Mouse (Mus musculus) stomach, embryonic 14.5 days (tissue): ENCODE results near the gene Prkar2a. TPM values are rescaled to one million over a fixed set of nuclear protein-coding genes. Genes with fewer than 3 reads are reported as not detected.

Source experiments
- ATAC-seq: fragments of 200-750 bp; cut with Nextera tagmentation; 2 replicates; pipeline ENCODE4 v1.8.0; 2017; ENCODE audit warnings: low read depth, moderate TSS enrichment; ENCODE audit not compliant: insufficient number of reproducible peaks, insufficient read depth, low FRiP score
- H3K27ac ChIP-seq: fragments of 300-500 bp; sonication (generic); 2 replicates; pipeline ENCODE4 v1.5.1; 2014; ENCODE audit warnings: mild to moderate bottlenecking, low read length, moderate library complexity, mixed read lengths
- H3K27me3 ChIP-seq: fragments of 300-500 bp; sonication (generic); 2 replicates; pipeline ENCODE4 v1.6.1; 2014; ENCODE audit warnings: low read length, control low read depth, mixed read lengths; ENCODE audit not compliant: control insufficient read depth, insufficient read depth
- H3K36me3 ChIP-seq: fragments of 300-500 bp; sonication (generic); 2 replicates; pipeline ENCODE4 v1.6.1; 2014; ENCODE audit warnings: mild to moderate bottlenecking, control low read depth, low read length, moderate library complexity, mixed read lengths; ENCODE audit not compliant: control insufficient read depth, insufficient read depth
- H3K4me1 ChIP-seq: fragments of 300-500 bp; sonication (generic); 2 replicates; pipeline ENCODE4 v1.6.1; 2014; ENCODE audit warnings: low read length, control low read depth, mixed read lengths; ENCODE audit not compliant: control insufficient read depth, insufficient read depth
- H3K4me2 ChIP-seq: fragments of 300-500 bp; sonication (generic); replicated peaks from 2 replicates; pipeline ENCODE4 v1.6.1; 2014; ENCODE audit warnings: low read depth, low read length, control low read depth
- H3K4me3 ChIP-seq: fragments of 300-500 bp; sonication (generic); 2 replicates; pipeline ENCODE4 v1.5.1; 2014; ENCODE audit warnings: low read depth, low read length, control low read depth
- H3K9ac ChIP-seq: fragments of 300-500 bp; sonication (generic); replicated peaks from 2 replicates; pipeline ENCODE4 v1.6.1; 2014; ENCODE audit warnings: low read depth, mild to moderate bottlenecking, control low read depth, low read length, moderate library complexity, mixed read lengths
- H3K9me3 ChIP-seq: fragments of 300-500 bp; sonication (generic); 2 replicates; pipeline ENCODE4 v1.6.1; 2016; ENCODE audit warnings: low read depth, low read length, control low read depth; ENCODE audit not compliant: control insufficient read depth
- WGBS: fragments of 180-500 bp; shearing (Covaris S2); extraction: QIAGEN DNeasy Blood & Tissue Kit; methylation state at CpG from one replicate; pipeline ENCODE4 v1.1.7; 2014; 5-methylcytosine and 5-hydroxymethylcytosine counted together
- microRNA-seq: library from miRNA; unstranded; fragments of <30 nt; microRNA quantifications from one replicate; pipeline ENCODE4, GENCODE M21; 2016
- polyA plus RNA-seq: library from polyadenylated mRNA; unstranded; fragments of >200 nt; fragmentation: Nextera tagmentation; extraction: Ambion mirVana; gene quantifications from 2 replicates; pipeline ENCODE4 v1.2.1, GENCODE M21; 2014

Prkar2a gene
- polyA plus RNA-seq, 1 experiment from 2014 or later = 33.6 TPM

DNA sequence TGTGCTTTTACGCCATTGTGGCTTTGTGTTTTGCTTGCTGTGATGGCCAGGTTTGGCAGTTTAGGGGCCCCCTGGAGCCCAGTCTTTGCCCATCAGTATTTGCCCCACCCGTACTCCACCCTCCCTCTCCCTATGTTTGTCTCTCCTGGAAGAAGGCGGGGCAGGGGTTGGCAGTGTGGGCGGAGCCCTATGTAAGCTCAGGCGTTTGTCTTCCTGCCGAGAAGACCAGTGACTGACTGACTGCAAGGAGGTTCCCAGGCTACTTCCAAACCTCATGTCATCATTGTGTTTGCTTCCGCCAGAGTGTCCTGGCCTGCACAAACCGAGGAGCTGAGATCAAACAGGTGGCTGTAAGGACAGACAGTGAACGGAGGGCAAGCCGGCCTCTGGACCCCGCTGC lies 106.6 kb downstream of the Prkar2a start:
- Histone ChIP-seq H3K9ac (no peak overlapping the region), H3K36me3 (peaks cover 33% of the 10 kb centered on the region), H3K4me3 (no peak overlapping the region), H3K4me1 (peaks cover 18% of the 10 kb centered on the region; the same call in 1 of the 2 replicates), H3K9me3 (no peaks in the 10 kb centered on the region), H3K27ac (no peak overlapping the region), H3K4me2 (peak overlapping the region; percentile 22), H3K27me3 (no peaks in the 10 kb centered on the region)
- WGBS = 30% methylated on average over 11 of the region's 11 CpGs
- peak; percentile 85 for ATAC-seq

DNA sequence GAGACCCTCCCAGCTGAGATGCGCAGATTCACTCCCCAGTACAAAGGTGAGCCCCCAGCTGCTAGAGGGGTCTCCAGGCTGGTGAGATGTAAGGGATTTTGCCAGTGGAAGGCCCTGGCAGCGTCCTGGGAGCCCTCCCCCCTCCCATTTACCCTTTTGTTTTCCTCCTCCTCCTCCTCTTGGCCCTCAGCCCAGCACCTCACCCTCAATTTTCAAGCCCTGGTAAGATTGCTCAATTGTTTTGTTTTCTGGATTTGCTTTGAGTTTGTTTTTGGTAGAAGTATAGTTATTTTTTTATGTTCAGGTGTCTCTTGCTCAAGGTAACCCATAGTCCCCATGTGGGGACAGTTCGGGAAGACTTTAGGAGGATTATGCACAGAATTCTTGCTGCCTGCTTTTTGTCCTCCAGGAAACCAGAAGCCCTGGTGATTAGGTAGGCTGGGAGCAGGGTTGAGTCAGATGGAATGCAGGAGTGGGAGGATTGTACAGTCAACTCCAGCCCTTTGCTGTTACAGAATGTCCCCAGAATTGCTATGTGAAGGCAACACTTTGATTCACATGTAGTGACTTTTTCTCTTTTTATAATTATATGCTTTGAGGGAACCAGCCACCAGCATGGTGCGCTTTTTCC lies 107.4 kb downstream of the Prkar2a start:
- no peak for ATAC-seq
- Histone ChIP-seq H3K4me1 (peaks cover 18% of the 10 kb centered on the region; the same call in 1 of the 2 replicates), H3K9me3 (no peaks in the 10 kb centered on the region), H3K4me3 (no peak overlapping the region), H3K27ac (no peak overlapping the region), H3K36me3 (peaks cover 38% of the 10 kb centered on the region), H3K9ac (no peak overlapping the region), H3K4me2 (no peak overlapping the region), H3K27me3 (no peaks in the 10 kb centered on the region)
- WGBS = 74% methylated on average over 4 of the region's 4 CpGs

DNA sequence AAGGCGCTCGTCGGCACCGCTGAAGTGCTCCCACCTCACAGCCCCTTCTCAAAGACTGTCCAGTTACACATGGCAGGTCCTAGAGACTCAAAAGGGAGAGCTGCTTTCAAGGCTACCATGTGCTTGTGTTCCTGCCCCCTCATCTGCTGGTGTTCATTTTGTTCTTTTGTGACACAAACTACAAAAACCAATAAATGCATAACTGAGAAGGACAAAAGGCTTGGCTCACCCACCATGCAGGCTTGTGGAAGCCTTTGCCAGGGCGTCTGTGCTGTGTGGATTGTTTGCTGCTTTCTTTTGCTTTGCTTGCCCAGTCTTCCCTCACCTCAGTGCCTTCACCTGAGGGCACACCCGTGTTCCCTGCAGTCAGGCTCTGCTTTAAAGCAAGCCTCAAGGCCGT lies 108.4 kb downstream of the Prkar2a start:
- Histone ChIP-seq H3K27me3 (no peaks in the 10 kb centered on the region), H3K4me2 (no peak overlapping the region), H3K36me3 (peaks cover 45% of the 10 kb centered on the region), H3K27ac (no peak overlapping the region), H3K9me3 (no peaks in the 10 kb centered on the region), H3K4me1 (peaks cover 18% of the 10 kb centered on the region; the same call in 1 of the 2 replicates), H3K9ac (no peak overlapping the region), H3K4me3 (no peak overlapping the region)
- WGBS = 90% methylated on average over 7 of the region's 7 CpGs
- ATAC-seq = no peak

DNA sequence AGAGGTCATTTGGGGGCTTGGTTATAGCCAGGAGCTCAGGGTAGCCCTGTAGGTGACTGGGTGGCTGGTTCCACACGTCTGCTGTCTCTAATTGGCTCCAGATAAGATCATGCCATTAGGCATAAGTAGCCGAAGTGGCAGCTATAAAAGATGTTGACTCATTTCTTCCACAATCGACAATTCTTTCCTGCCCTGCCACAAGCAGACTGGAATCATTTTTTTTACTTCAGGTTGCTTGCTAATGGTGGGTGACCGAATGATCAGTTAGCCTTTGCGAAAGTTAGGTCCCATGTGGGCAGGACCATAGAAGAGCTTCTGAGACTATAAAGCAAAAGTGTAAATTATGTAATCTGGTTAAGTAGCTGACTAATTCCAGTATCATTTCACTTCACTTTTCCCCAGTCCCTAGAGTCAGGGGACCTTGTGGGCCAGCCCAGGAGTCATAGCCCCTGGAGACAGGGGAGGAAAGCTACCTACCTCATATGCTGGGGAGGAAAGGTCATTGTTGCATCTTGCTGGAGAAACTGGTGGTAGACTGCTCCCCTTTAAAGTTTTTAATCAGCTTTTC lies 109.5 kb downstream of the Prkar2a start:
- H3K4me2 ChIP-seq = no peak overlapping the region
- no peak overlapping the region for H3K9ac ChIP-seq
- H3K4me1 ChIP-seq = peaks cover 18% of the 10 kb centered on the region; the same call in 1 of the 2 replicates
- H3K36me3 ChIP-seq = peaks cover 50% of the 10 kb centered on the region
- H3K9me3 ChIP-seq = no peaks in the 10 kb centered on the region
- H3K27me3 ChIP-seq = no peaks in the 10 kb centered on the region
- no peak overlapping the region for H3K27ac ChIP-seq
- ATAC-seq = no peak
- WGBS = 80% methylated on average over 5 of the region's 5 CpGs
- H3K4me3 ChIP-seq = no peak overlapping the region

DNA sequence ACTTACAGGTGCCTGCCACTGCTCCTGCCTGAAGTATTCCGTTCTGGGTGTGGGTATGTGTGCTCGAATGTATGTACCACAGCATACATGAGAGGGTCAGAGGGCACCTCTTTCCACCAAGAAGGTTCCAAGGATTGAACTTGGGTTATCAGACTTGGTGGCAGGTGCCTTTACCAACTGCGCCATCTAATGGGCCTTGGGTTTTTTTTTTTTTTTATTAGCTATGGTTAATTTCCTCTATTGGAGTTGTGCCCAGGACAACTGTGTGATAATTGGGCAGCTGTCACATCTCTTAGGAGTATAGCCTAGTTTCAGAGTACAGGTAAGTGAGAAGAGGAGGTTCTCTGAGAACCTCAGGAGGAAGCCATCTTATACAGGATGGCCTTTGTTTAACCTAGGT lies 110.5 kb downstream of the Prkar2a start:
- H3K4me3 ChIP-seq = no peak overlapping the region
- H3K9ac ChIP-seq = no peak overlapping the region
- no peaks in the 10 kb centered on the region for H3K9me3 ChIP-seq
- no peak overlapping the region for H3K27ac ChIP-seq
- no peak overlapping the region for H3K4me2 ChIP-seq
- ATAC-seq = no peak
- H3K27me3 ChIP-seq = no peaks in the 10 kb centered on the region
- H3K4me1 ChIP-seq = peaks cover 15% of the 10 kb centered on the region; the same call in 1 of the 2 replicates
- WGBS = 81% methylated on average over 3 of the region's 3 CpGs
- peaks cover 55% of the 10 kb centered on the region for H3K36me3 ChIP-seq

Small RNA genes lying within 50 kb of the gene (microRNA-seq; reads per million reads assigned to microRNA genes)
- gene Gm26298 = not detected

Other genes with a start within 250 kb of the Prkar2a start
- gene Ccdc71, start 228.8 kb upstream of the Prkar2a start, polyA plus RNA-seq = 48.2 and 49.9 TPM in 2 replicates
- 64.0 and 64.9 TPM in 2 replicates for gene Klhdc8b, start 227.7 kb upstream of the Prkar2a start, polyA plus RNA-seq
- gene Lamb2, start 209.6 kb upstream of the Prkar2a start, polyA plus RNA-seq = 38.7 and 43.7 TPM in 2 replicates
- gene Usp19, start 198.7 kb upstream of the Prkar2a start, polyA plus RNA-seq = 49.5 and 54.4 TPM in 2 replicates
- 113 and 114 TPM in 2 replicates for gene Qars, start 181.6 kb upstream of the Prkar2a start, polyA plus RNA-seq
- 120 and 121 TPM in 2 replicates for gene Qrich1, start 172.5 kb upstream of the Prkar2a start, polyA plus RNA-seq
- 193 and 198 TPM in 2 replicates for gene Impdh2, start 129.0 kb upstream of the Prkar2a start, polyA plus RNA-seq
- 40.7 and 45.2 TPM in 2 replicates for gene Ndufaf3, start 121.9 kb upstream of the Prkar2a start, polyA plus RNA-seq
- gene Dalrd3, start 119.4 kb upstream of the Prkar2a start, polyA plus RNA-seq = 114 and 135 TPM in 2 replicates
- gene Wdr6, start 110.6 kb upstream of the Prkar2a start, polyA plus RNA-seq = 85.0 and 88.4 TPM in 2 replicates
- gene P4htm, start 91.6 kb upstream of the Prkar2a start, polyA plus RNA-seq = 6.1 and 6.2 TPM in 2 replicates
- 36.2 and 36.8 TPM in 2 replicates for gene Arih2, start 39.9 kb upstream of the Prkar2a start, polyA plus RNA-seq
- 21.9 and 25.2 TPM in 2 replicates for gene Slc25a20, start 27.2 kb upstream of the Prkar2a start, polyA plus RNA-seq
- gene Ip6k2, start 94.5 kb downstream of the Prkar2a start, polyA plus RNA-seq = 118 and 123 TPM in 2 replicates
- gene Nckipsd, start 119.1 kb downstream of the Prkar2a start, polyA plus RNA-seq = 11.9 and 15.3 TPM in 2 replicates
- 1.3 and 1.8 TPM in 2 replicates for gene Celsr3, start 137.0 kb downstream of the Prkar2a start, polyA plus RNA-seq
- gene Slc26a6, start 164.0 kb downstream of the Prkar2a start, polyA plus RNA-seq = 17.8 and 19.1 TPM in 2 replicates
- not detected in 2 replicates for gene Tmem89, start 225.3 kb downstream of the Prkar2a start, polyA plus RNA-seq
- 456 and 466 TPM in 2 replicates for gene Uqcrc1, start 247.3 kb downstream of the Prkar2a start, polyA plus RNA-seq